Mouse (Mus musculus) midbrain, embryonic 14.5 days (tissue): ENCODE measurements around the gene Nell2. TPM values are rescaled to one million over a fixed set of nuclear protein-coding genes. Genes with fewer than 3 reads are reported as not detected.

Source experiments
- polyA plus RNA-seq: library from polyadenylated mRNA; unstranded; fragments of >200 nt; fragmentation: Nextera tagmentation; extraction: Ambion mirVana; gene quantifications from 2 replicates; pipeline ENCODE4 v1.2.1, GENCODE M21; 2014

Nell2 gene
- polyA plus RNA-seq, 1 experiment from 2014 or later: 170 TPM

Other genes starting within 250 kb of the Nell2 start
- 3.1 and 9.0 TPM in 2 replicates for gene Dbx2, start 127.4 kb upstream of the Nell2 start, polyA plus RNA-seq